ENCODE assay signal across 23 mouse cellular contexts in the genomic region with DNA sequence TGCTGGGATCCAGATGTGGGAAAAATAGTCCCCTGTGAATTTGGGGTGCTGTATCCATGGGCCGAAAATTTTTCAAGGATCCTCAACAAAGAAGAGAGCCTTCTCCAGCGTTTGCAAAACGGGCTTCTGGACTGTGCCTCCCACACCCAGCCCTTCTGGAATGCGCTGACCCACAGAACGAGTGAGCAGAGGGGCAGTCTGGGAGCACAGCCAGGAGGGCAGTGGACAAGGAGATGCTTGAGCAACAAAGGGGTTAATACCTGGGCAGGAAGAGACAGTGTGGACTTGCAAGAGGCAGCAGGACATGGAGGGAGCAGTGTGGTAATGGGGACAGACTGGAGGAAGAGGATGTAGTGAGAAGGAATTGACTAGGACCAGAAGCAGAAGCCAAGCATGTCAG. TPM values are rescaled to one million over a fixed set of nuclear protein-coding genes. Genes with fewer than 3 reads are reported as not detected.
DNase-seq lines count a peak whose midpoint lies in the region; ATAC-seq and TF ChIP-seq lines count a peak whose summit lies in the region.
"Had no signal": no experiment of that assay in that cellular context is flagged by ENCODE, and none has a peak within 500 bp of the region (broad histone marks: within the 10 kb centered on the region; RNA-seq: fewer than 3 reads in every experiment).

No protein-coding gene starts in this region.

- no peaks in the 10 kb centered on the region for H3K9me3 ChIP-seq in kidney, postnatal 0 days (replicated peaks; ENCODE audit: low read length)
- H3K9me3 ChIP-seq in kidney, embryonic 15.5 days (replicated peaks): no peaks in the 10 kb centered on the region
- H3K9me3 ChIP-seq: embryonic facial prominence, embryonic 10.5 days; embryonic facial prominence, embryonic 12.5 days; forebrain, embryonic 13.5 days; forebrain, embryonic 15.5 days; G1E had no signal

- no peak overlapping the region for H3K27ac ChIP-seq in kidney, postnatal 0 days
- no peak overlapping the region for H3K27ac ChIP-seq in kidney, embryonic 15.5 days
- H3K27ac ChIP-seq: embryonic facial prominence, embryonic 10.5 days; embryonic facial prominence, embryonic 12.5 days; forebrain, embryonic 13.5 days; forebrain, embryonic 15.5 days had no signal

- no peak overlapping the region for H3K9ac ChIP-seq in kidney, postnatal 0 days (ENCODE audit: low read depth, low read length)
- no peak overlapping the region for H3K9ac ChIP-seq in kidney, embryonic 15.5 days
- H3K9ac ChIP-seq: embryonic facial prominence, embryonic 12.5 days; forebrain, embryonic 13.5 days; forebrain, embryonic 15.5 days had no signal

- H3K4me3 ChIP-seq in kidney, postnatal 0 days (replicated peaks; ENCODE audit: low read depth, low read length): no peak overlapping the region
- no peak overlapping the region for H3K4me3 ChIP-seq in kidney, embryonic 15.5 days (replicated peaks)
- H3K4me3 ChIP-seq: embryonic facial prominence, embryonic 10.5 days; embryonic facial prominence, embryonic 12.5 days; forebrain, embryonic 13.5 days; forebrain, embryonic 15.5 days had no signal

- TF ChIP-seq CTCF in kidney, postnatal 0 days (IDR thresholded peaks at IDR 0.05; ENCODE audit: low read depth): no peak

- no peaks in the 10 kb centered on the region for H3K27me3 ChIP-seq in kidney, postnatal 0 days (ENCODE audit: insufficient read depth, low read length)
- 0 out of 2 replicates have a peak, but pooled peaks cover 3% of the 10 kb centered on the region for H3K27me3 ChIP-seq in kidney, embryonic 15.5 days
- H3K27me3 ChIP-seq: CH12.LX; embryonic facial prominence, embryonic 12.5 days; forebrain, embryonic 15.5 days; Patski had no signal

- H3K4me2 ChIP-seq in kidney, postnatal 0 days (ENCODE audit: low read length): no peak overlapping the region
- no peak overlapping the region for H3K4me2 ChIP-seq in kidney, embryonic 15.5 days
- H3K4me2 ChIP-seq: embryonic facial prominence, embryonic 12.5 days; forebrain, embryonic 13.5 days; forebrain, embryonic 15.5 days had no signal

- H3K36me3 ChIP-seq in kidney, postnatal 0 days (ENCODE audit: insufficient read depth, low read length): no peaks in the 10 kb centered on the region
- no peaks in the 10 kb centered on the region for H3K36me3 ChIP-seq in kidney, embryonic 15.5 days
- H3K36me3 ChIP-seq: embryonic facial prominence, embryonic 10.5 days; embryonic facial prominence, embryonic 12.5 days; forebrain, embryonic 15.5 days; G1E had no signal

- H3K4me1 ChIP-seq in kidney, postnatal 0 days (replicated peaks; ENCODE audit: insufficient read depth, low read length): no peaks in the 10 kb centered on the region
- no peaks in the 10 kb centered on the region for H3K4me1 ChIP-seq in kidney, embryonic 15.5 days
- H3K4me1 ChIP-seq: embryonic facial prominence, embryonic 10.5 days; embryonic facial prominence, embryonic 12.5 days; forebrain, embryonic 13.5 days; forebrain, embryonic 15.5 days had no signal

- peak; percentile 52; the same call in 1 of the 2 replicates for ATAC-seq in kidney, postnatal 0 days (replicated peaks; ENCODE audit: low FRiP score, low read depth)
- ATAC-seq in kidney, embryonic 15.5 days (replicated peaks; ENCODE audit: low FRiP score): no peak
- ATAC-seq: activated CD4-positive, CD25-positive, alpha-beta regulatory T cell, adult 4 months; CD4-positive, CD25-positive, alpha-beta regulatory T cell, adult 4 months; forebrain, embryonic 13.5 days; forebrain, embryonic 15.5 days; Patski had no signal

- no peak for DNase-seq in kidney, postnatal 0 days (ENCODE audit: low spot score)
- DNase-seq in kidney, adult 9 months: no peak
- DNase-seq in kidney, postnatal 14 days: peak; percentile 41
- no peak for DNase-seq in kidney, adult 11 months
- DNase-seq in kidney, postnatal 4 days: peak; percentile 18 to 58
- DNase-seq: adrenal gland, adult 8-10 months; adrenal gland, postnatal 14 days; adrenal gland, postnatal 36 days; cerebellum, adult 11-12 months; cerebellum, adult 2 months; cerebellum, adult 9-10 months; cerebellum, postnatal 10 days; cerebellum, postnatal 25 days had no signal

- WGBS in kidney, postnatal 0 days: 36% methylated on average over 5 of the region's 5 CpGs
- 36% methylated on average over 5 of the region's 5 CpGs for WGBS in kidney, embryonic 15.5 days

RNA-seq across cellular contexts. Expression of a gene that starts 2.7 kb away (rescaled TPM):
- 12.9 and 13.5 TPM in 2 replicates for polyA plus RNA-seq in kidney, postnatal 0 days (2015; fragmentation: Nextera tagmentation; extraction: Ambion mirVana)
- 4.9 and 6.0 TPM in 2 replicates for polyA plus RNA-seq in kidney, embryonic 15.5 days (2015; fragmentation: Nextera tagmentation; extraction: Ambion mirVana)
- polyA plus RNA-seq: forebrain, embryonic 13.5 days had no signal

RNA-seq across cellular contexts. Expression of a gene that starts 12.4 kb away (rescaled TPM):
- polyA plus RNA-seq in kidney, postnatal 0 days (2015; fragmentation: Nextera tagmentation; extraction: Ambion mirVana): 15.3 and 19.4 TPM in 2 replicates
- polyA plus RNA-seq in kidney, embryonic 15.5 days (2015; fragmentation: Nextera tagmentation; extraction: Ambion mirVana): 22.6 and 25.3 TPM in 2 replicates
- polyA plus RNA-seq: forebrain, embryonic 13.5 days; G1E had no signal

RNA-seq across cellular contexts. Expression of a gene that starts 31.8 kb away (rescaled TPM):
- 8.5 and 8.8 TPM in 2 replicates for polyA plus RNA-seq in kidney, postnatal 0 days (2015; fragmentation: Nextera tagmentation; extraction: Ambion mirVana)
- polyA plus RNA-seq in kidney, embryonic 15.5 days (2015; fragmentation: Nextera tagmentation; extraction: Ambion mirVana): 3.5 and 3.8 TPM in 2 replicates

RNA-seq across cellular contexts. Expression of a gene that starts 32.0 kb away (rescaled TPM):
- polyA plus RNA-seq in kidney, postnatal 0 days (2015; fragmentation: Nextera tagmentation; extraction: Ambion mirVana): 5.9 TPM in 2 replicates
- polyA plus RNA-seq in kidney, embryonic 15.5 days (2015; fragmentation: Nextera tagmentation; extraction: Ambion mirVana): 3.0 and 3.2 TPM in 2 replicates

RNA-seq across cellular contexts. Expression of a gene that starts 33.1 kb away (rescaled TPM):
- polyA plus RNA-seq in kidney, postnatal 0 days (2015; fragmentation: Nextera tagmentation; extraction: Ambion mirVana): 90.2 and 100 TPM in 2 replicates
- polyA plus RNA-seq in kidney, embryonic 15.5 days (2015; fragmentation: Nextera tagmentation; extraction: Ambion mirVana): 135 and 140 TPM in 2 replicates

Comparison
In these comparisons a context has a peak if more than half of its experiments do, and no peak if none do; other contexts are left out.
1. DNase-seq: peak in kidney, postnatal 14 days (single experiment) and kidney, postnatal 4 days (2 of 2); none in kidney, postnatal 0 days (single experiment), kidney, adult 9 months (single experiment) and kidney, adult 11 months (single experiment).